ENCODE assay signal across 8 mouse cellular contexts in genomic region chr1:62707101-62707912, GRCm38 (mm10). TPM values are rescaled to one million over a fixed set of nuclear protein-coding genes. Genes with fewer than 3 reads are reported as not detected.
A peak's percentile ranks its signal among the peaks of the same experiment; 100 is the strongest.
DNase-seq lines count a peak whose midpoint lies in the region; ATAC-seq lines count a peak whose summit lies in the region.

No protein-coding gene starts in this region.

- H3K4me1 ChIP-seq in forebrain, embryonic 12.5 days: peaks cover 68% of the 10 kb centered on the region
- H3K4me1 ChIP-seq in hindbrain, embryonic 14.5 days (replicated peaks; ENCODE audit: control insufficient read depth, insufficient read depth, low read length): peaks cover 38% of the 10 kb centered on the region
- peaks cover 22% of the 10 kb centered on the region for H3K4me1 ChIP-seq in liver, embryonic 12.5 days
- peaks cover 24% of the 10 kb centered on the region for H3K4me1 ChIP-seq in neural tube, embryonic 11.5 days (ENCODE audit: control insufficient read depth, insufficient read depth, low read length)

- DNase-seq in cerebellum, postnatal 36 days: peak; percentile 16 to 23
- no peak for DNase-seq in cerebellum, adult 18-20 months
- DNase-seq in Muller cell, postnatal 12 days (ENCODE audit: inconsistent ontology term): peak; percentile 55
- peak; percentile 71 for DNase-seq in hindbrain, embryonic 14.5 days (ENCODE audit: low spot score)
- peak; percentile 66 for DNase-seq in neural tube, embryonic 11.5 days (ENCODE audit: low spot score)
- no peak for DNase-seq in c-Kit-positive CD71-positive TER-119-positive erythroid progenitor cells, embryonic 14.5 days (ENCODE audit: low spot score)

- ATAC-seq in forebrain, embryonic 12.5 days (ENCODE audit: low FRiP score): no peak
- 0 out of 2 replicates have a peak, but pooled peaks have one; percentile 4 for ATAC-seq in hindbrain, embryonic 14.5 days (ENCODE audit: low FRiP score)
- no peak for ATAC-seq in liver, embryonic 12.5 days
- ATAC-seq in neural tube, embryonic 11.5 days (ENCODE audit: insufficient read depth, low FRiP score, low TSS enrichment): no peak

- under 1% methylated on average over 35 of the region's 35 CpGs for WGBS in forebrain, embryonic 12.5 days
- under 1% methylated on average over 35 of the region's 35 CpGs for WGBS in hindbrain, embryonic 14.5 days
- WGBS in liver, embryonic 12.5 days (ENCODE audit: insufficient replicate concordance): under 1% methylated on average over 35 of the region's 35 CpGs
- WGBS in neural tube, embryonic 11.5 days: under 1% methylated on average over 35 of the region's 35 CpGs

- H3K9me3 ChIP-seq in forebrain, embryonic 12.5 days: no peaks in the 10 kb centered on the region
- H3K9me3 ChIP-seq in hindbrain, embryonic 14.5 days (ENCODE audit: control insufficient read depth, low read length): no peaks in the 10 kb centered on the region
- no peaks in the 10 kb centered on the region for H3K9me3 ChIP-seq in liver, embryonic 12.5 days (replicated peaks)
- no peaks in the 10 kb centered on the region for H3K9me3 ChIP-seq in neural tube, embryonic 11.5 days (ENCODE audit: control insufficient read depth, low read length)

- H3K9ac ChIP-seq in forebrain, embryonic 12.5 days: peak overlapping the region; percentile 64
- peak overlapping the region; percentile 75 for H3K9ac ChIP-seq in hindbrain, embryonic 14.5 days
- H3K9ac ChIP-seq in liver, embryonic 12.5 days: peak overlapping the region; percentile 39
- peak overlapping the region; percentile 77 for H3K9ac ChIP-seq in neural tube, embryonic 11.5 days (ENCODE audit: low read length)

- H3K4me2 ChIP-seq in forebrain, embryonic 12.5 days: peak overlapping the region; percentile 94
- peak overlapping the region; percentile 98 for H3K4me2 ChIP-seq in hindbrain, embryonic 14.5 days (replicated peaks)
- peak overlapping the region; percentile 66 for H3K4me2 ChIP-seq in liver, embryonic 12.5 days
- H3K4me2 ChIP-seq in neural tube, embryonic 11.5 days (ENCODE audit: low read depth): peak overlapping the region; percentile 96

- H3K27me3 ChIP-seq in forebrain, embryonic 12.5 days: peaks cover 73% of the 10 kb centered on the region
- no peaks in the 10 kb centered on the region; the same call in 1 of the 2 replicates for H3K27me3 ChIP-seq in hindbrain, embryonic 14.5 days (ENCODE audit: control insufficient read depth, insufficient read depth, low read length)
- peaks cover 91% of the 10 kb centered on the region for H3K27me3 ChIP-seq in liver, embryonic 12.5 days (replicated peaks)
- H3K27me3 ChIP-seq in neural tube, embryonic 11.5 days (ENCODE audit: control insufficient read depth, insufficient read depth, low read length): peaks cover 5% of the 10 kb centered on the region

- peak overlapping the region; percentile 75; the same call in 1 of the 2 replicates for H3K27ac ChIP-seq in forebrain, embryonic 12.5 days
- peak overlapping the region; percentile 84 for H3K27ac ChIP-seq in hindbrain, embryonic 14.5 days
- no peak overlapping the region for H3K27ac ChIP-seq in liver, embryonic 12.5 days
- H3K27ac ChIP-seq in neural tube, embryonic 11.5 days (ENCODE audit: low read depth, low read length): peak overlapping the region; percentile 57; the same call in 1 of the 2 replicates

- H3K4me3 ChIP-seq in forebrain, embryonic 12.5 days (replicated peaks): peak overlapping the region; percentile 55
- H3K4me3 ChIP-seq in hindbrain, embryonic 14.5 days (replicated peaks; ENCODE audit: low read length): peak overlapping the region; percentile 52
- peak overlapping the region; percentile 54 for H3K4me3 ChIP-seq in liver, embryonic 12.5 days
- peak overlapping the region; percentile 70 for H3K4me3 ChIP-seq in neural tube, embryonic 11.5 days (ENCODE audit: low read depth, low read length)

- no peaks in the 10 kb centered on the region for H3K36me3 ChIP-seq in forebrain, embryonic 12.5 days (replicated peaks)
- no peaks in the 10 kb centered on the region for H3K36me3 ChIP-seq in hindbrain, embryonic 14.5 days (replicated peaks; ENCODE audit: control insufficient read depth, insufficient read depth)
- no peaks in the 10 kb centered on the region for H3K36me3 ChIP-seq in liver, embryonic 12.5 days
- H3K36me3 ChIP-seq in neural tube, embryonic 11.5 days (ENCODE audit: control insufficient read depth, insufficient read depth, low read length): peaks cover 2% of the 10 kb centered on the region; the same call in 1 of the 2 replicates

RNA-seq across cellular contexts. Expression of gene Nrp2, which starts 4.2 kb away (rescaled TPM):
- polyA plus RNA-seq in forebrain, embryonic 12.5 days (2016; fragmentation: Nextera tagmentation; extraction: Ambion mirVana): 31.1 and 33.1 TPM in 2 replicates
- 34.1 and 34.5 TPM in 2 replicates for polyA plus RNA-seq in hindbrain, embryonic 14.5 days (2014; fragmentation: Nextera tagmentation; extraction: Ambion mirVana)
- polyA plus RNA-seq in liver, embryonic 12.5 days (2016; fragmentation: Nextera tagmentation; extraction: Ambion mirVana): 2.0 and 2.5 TPM in 2 replicates
- polyA plus RNA-seq in neural tube, embryonic 11.5 days (2014; fragmentation: Nextera tagmentation; extraction: Ambion mirVana): 35.6 and 40.9 TPM in 2 replicates

Comparison
In these comparisons a context has a peak if more than half of its experiments do, and no peak if none do; other contexts are left out.
1. DNase-seq: peak in cerebellum, postnatal 36 days (2 of 2), Muller cell, postnatal 12 days (single experiment), hindbrain, embryonic 14.5 days (single experiment) and neural tube, embryonic 11.5 days (single experiment); none in cerebellum, adult 18-20 months (0 of 2) and c-Kit-positive CD71-positive TER-119-positive erythroid progenitor cells, embryonic 14.5 days (single experiment).
2. Peak in every context shown above with its lines, with median percentiles within 50 percentile points of each other: H3K4me2 ChIP-seq, H3K4me3 ChIP-seq and H3K9ac ChIP-seq.